Mouse (Mus musculus) limb, embryonic 11.5 days (tissue): ENCODE measurements around the gene Il10rb. TPM values are rescaled to one million over a fixed set of nuclear protein-coding genes. Genes with fewer than 3 reads are reported as not detected.

Source experiments
- ATAC-seq: fragments of 200-750 bp; cut with Nextera tagmentation; 2 replicates; pipeline ENCODE4 v1.8.0; 2017; ENCODE audit warnings: low read depth; ENCODE audit not compliant: insufficient number of reproducible peaks, low FRiP score, low TSS enrichment
- DNase-seq: peaks from one replicate; pipeline ENCODE4 v3.0.0-alpha.2; 2015; ENCODE audit warnings: low spot score
- H3K27ac ChIP-seq: fragments of 300-500 bp; sonication (generic); replicated peaks from 2 replicates; pipeline ENCODE4 v1.5.1; 2014; ENCODE audit warnings: low read depth, mild to moderate bottlenecking, low read length
- H3K27me3 ChIP-seq: fragments of 300-500 bp; sonication (generic); 2 replicates; pipeline ENCODE4 v1.6.1; 2014; ENCODE audit warnings: mild to moderate bottlenecking, low read length, mixed read lengths; ENCODE audit not compliant: control insufficient read depth, insufficient read depth
- H3K36me3 ChIP-seq: fragments of 300-500 bp; sonication (generic); 2 replicates; pipeline ENCODE4 v1.6.1; 2014; ENCODE audit warnings: mild to moderate bottlenecking, low read length, moderate library complexity, mixed read lengths; ENCODE audit not compliant: control insufficient read depth, insufficient read depth
- H3K4me1 ChIP-seq: fragments of 300-500 bp; sonication (generic); 2 replicates; pipeline ENCODE4 v1.6.1; 2014; ENCODE audit warnings: low read length, mixed read lengths; ENCODE audit not compliant: control insufficient read depth, insufficient read depth
- H3K4me2 ChIP-seq: fragments of 300-500 bp; sonication (generic); 2 replicates; pipeline ENCODE4 v1.6.1; 2014; ENCODE audit warnings: low read depth, mild to moderate bottlenecking, moderate library complexity; ENCODE audit not compliant: severe bottlenecking
- H3K4me3 ChIP-seq: fragments of 300-500 bp; sonication (generic); 2 replicates; pipeline ENCODE4 v1.5.1; 2014; ENCODE audit warnings: low read depth, low read length
- H3K9ac ChIP-seq: fragments of 300-500 bp; sonication (generic); 2 replicates; pipeline ENCODE4 v1.6.1; 2014; ENCODE audit warnings: mild to moderate bottlenecking, low read length
- H3K9me3 ChIP-seq: fragments of 300-500 bp; sonication (generic); 2 replicates; pipeline ENCODE4 v1.6.1; 2016; ENCODE audit warnings: low read length; ENCODE audit not compliant: control insufficient read depth
- WGBS: fragments of 180-500 bp; shearing (Covaris S2); extraction: QIAGEN DNeasy Blood & Tissue Kit; methylation state at CpG from one replicate; pipeline ENCODE4 v1.1.7; 2014; 5-methylcytosine and 5-hydroxymethylcytosine counted together
- polyA plus RNA-seq: library from polyadenylated mRNA; unstranded; fragments of >200 nt; fragmentation: Nextera tagmentation; extraction: Ambion mirVana; gene quantifications from 2 replicates; pipeline ENCODE4 v1.2.1, GENCODE M21; 2014

Gene Il10rb
- polyA plus RNA-seq, 1 experiment from 2014 or later: 8.3 TPM

DNA sequence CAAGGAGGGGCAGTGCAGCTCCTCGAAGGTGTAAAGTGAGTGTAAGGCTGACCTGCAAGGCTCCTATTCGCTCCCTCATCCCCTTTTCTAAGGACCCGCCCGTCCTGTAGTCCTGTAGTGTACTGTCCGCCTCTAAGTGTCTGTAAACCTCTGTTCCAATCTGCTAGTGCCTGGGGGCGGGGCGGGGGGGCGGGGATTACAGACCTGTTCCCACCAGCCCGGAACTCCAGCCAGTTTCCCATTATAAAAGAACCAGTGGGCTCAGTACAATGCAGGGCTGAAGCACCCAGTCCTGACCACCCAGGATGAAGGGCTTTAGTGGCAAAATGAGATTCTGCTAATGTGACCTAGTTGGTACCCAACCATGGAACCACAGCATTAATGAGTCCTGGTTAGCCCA is 27.0 kb upstream of the Il10rb start:
- ATAC-seq: no peak
- no peak overlapping the region for H3K4me3 ChIP-seq

DNA sequence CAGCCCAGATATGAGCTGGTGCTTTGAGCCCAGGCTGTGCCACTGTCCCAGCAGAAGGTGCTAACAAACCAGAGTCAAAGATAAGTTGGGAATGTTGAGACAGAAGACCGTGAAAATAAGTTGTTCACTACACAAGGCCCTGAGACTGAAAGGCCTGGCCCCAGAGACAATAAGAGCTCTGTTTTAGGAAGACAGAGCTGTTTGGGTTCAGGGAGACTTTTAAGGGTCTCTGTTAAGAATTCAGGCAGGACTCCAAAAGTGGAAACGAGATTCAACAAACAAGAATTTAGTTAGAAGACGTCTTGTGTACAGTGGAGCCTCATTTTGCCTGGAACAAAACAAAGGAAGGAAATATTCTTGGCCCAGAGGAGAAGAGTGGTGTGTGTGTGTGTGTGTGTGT is 26.6 kb upstream of the Il10rb start:
- Histone ChIP-seq H3K9me3 (no peaks in the 10 kb centered on the region), H3K36me3 (peaks cover 2% of the 10 kb centered on the region; the same call in 1 of the 2 replicates), H3K4me1 (no peaks in the 10 kb centered on the region), H3K9ac (no peak overlapping the region), H3K27ac (no peak overlapping the region), H3K4me2 (no peak overlapping the region), H3K27me3 (no peaks in the 10 kb centered on the region), H3K4me3 (no peak overlapping the region)
- ATAC-seq (no peak), DNase-seq (no peak)
- WGBS: 77% methylated on average over 3 of the region's 3 CpGs

More for the DNA sequence above, 27.0 kb upstream of the Il10rb start:
- Histone ChIP-seq H3K9ac (no peak overlapping the region), H3K27me3 (no peaks in the 10 kb centered on the region), H3K9me3 (no peaks in the 10 kb centered on the region), H3K36me3 (peaks cover 2% of the 10 kb centered on the region; the same call in 1 of the 2 replicates), H3K4me1 (no peaks in the 10 kb centered on the region), H3K4me2 (no peak overlapping the region), H3K27ac (no peak overlapping the region)
- 43% methylated on average over 9 of the region's 9 CpGs for whole genome bisulfite sequencing
- DNase-seq: no peak

DNA sequence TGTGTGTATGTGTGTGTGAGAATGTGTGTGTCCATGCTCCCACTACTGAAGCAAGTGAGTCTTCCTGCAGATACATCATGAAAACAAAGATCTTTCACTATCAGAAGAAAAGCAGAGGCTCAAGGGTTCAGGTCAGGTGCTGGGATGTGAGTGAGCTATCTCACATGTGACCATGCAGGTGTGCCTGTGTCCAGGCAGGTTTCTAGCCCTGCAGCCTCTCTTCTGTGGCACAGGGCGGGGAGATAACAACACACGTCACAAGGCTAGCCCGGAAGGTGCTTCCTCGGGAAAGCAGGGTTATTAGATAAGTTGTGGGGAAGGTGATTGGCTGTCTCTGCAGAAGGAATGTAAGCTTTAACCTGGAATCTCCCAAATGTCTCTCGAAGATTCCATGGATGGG is 25.8 kb upstream of the Il10rb start:
- Histone ChIP-seq H3K4me3 (no peak overlapping the region), H3K27ac (no peak overlapping the region), H3K4me1 (no peaks in the 10 kb centered on the region), H3K27me3 (no peaks in the 10 kb centered on the region), H3K9ac (no peak overlapping the region), H3K4me2 (no peak overlapping the region), H3K36me3 (peaks cover 2% of the 10 kb centered on the region; the same call in 1 of the 2 replicates), H3K9me3 (no peaks in the 10 kb centered on the region)
- no peak for DNase-seq
- ATAC-seq: no peak
- 81% methylated on average over 5 of the region's 5 CpGs for WGBS

DNA sequence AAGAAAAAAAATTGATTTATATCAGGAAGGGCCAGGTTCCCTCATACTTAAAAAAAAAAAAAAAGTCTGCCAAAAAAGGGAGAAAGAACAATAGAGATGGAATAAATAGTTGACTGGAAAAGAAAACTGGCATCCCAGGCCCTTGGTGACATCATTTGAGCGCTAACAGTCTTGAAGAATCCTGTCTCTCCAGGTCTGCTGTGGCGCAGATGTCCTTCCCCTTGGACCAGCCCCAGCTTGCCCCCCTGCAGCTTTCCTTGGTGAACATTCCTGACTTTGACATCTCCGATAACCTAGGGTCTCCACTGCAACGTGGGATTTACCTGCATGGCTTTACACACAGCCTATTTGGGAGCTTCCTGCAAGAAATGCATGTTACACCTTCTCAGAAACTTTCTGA is 24.4 kb upstream of the Il10rb start:
- Histone ChIP-seq H3K36me3 (peaks cover 2% of the 10 kb centered on the region; the same call in 1 of the 2 replicates), H3K4me2 (no peak overlapping the region), H3K9ac (no peak overlapping the region), H3K4me1 (no peaks in the 10 kb centered on the region), H3K9me3 (no peaks in the 10 kb centered on the region), H3K27me3 (no peaks in the 10 kb centered on the region), H3K4me3 (no peak overlapping the region), H3K27ac (no peak overlapping the region)
- ATAC-seq (no peak), DNase-seq (no peak)
- WGBS: 82% methylated on average over 4 of the region's 4 CpGs

DNA sequence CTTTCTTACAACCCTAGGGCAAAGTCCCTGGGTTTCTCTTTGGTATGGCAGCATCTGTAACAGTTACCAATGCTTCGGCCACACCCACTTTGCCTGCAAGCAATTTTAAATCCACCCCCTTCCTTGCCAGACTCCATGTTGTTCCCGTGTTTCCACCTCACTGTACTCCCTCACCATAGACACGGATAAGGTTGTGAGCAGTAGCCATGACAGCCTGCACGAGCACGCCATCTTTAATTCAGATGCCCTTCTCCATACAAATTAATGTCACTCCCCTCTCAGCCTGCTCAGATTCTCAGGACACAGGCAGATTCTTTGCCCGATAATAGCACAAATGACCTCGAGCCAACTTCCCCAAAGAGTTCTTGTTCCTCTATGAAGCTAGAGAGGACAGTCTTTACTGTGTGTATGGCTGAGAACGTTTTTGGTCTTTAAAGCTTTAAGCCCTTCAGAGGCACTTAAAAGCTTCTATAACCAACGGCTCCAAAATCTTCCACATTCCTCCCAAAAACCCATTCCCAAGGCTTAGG is 23.6 kb upstream of the Il10rb start:
- Histone ChIP-seq H3K36me3 (peaks cover 2% of the 10 kb centered on the region; the same call in 1 of the 2 replicates), H3K9me3 (no peaks in the 10 kb centered on the region), H3K4me3 (no peak overlapping the region), H3K4me2 (no peak overlapping the region), H3K27ac (no peak overlapping the region), H3K27me3 (no peaks in the 10 kb centered on the region), H3K9ac (no peak overlapping the region), H3K4me1 (no peaks in the 10 kb centered on the region)
- 87% methylated on average over 9 of the region's 9 CpGs for WGBS
- DNase-seq: no peak
- no peak for ATAC-seq

DNA sequence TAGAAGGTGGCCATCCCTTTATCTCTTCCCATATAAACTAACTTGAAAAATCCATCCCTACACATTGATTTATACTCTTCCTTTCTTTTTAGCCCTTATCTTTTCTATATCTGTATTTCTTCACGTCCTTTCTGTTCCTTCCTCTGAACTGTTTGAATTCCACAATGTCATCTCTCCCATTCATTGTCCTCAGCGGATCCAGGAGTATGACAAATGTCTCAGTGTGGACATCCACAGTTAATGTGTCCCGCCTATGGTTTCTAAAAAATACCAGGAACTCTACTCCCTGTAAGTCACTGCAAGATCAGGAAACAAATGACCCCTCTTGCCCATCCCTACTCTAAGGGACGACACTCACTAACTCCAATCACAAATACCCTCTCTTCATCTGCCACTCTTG is 21.7 kb upstream of the Il10rb start:
- ATAC-seq: no peak
- no peak overlapping the region for H3K27ac ChIP-seq
- no peak for DNase-seq
- no peak overlapping the region for H3K4me3 ChIP-seq
- H3K9ac ChIP-seq: no peak overlapping the region
- H3K27me3 ChIP-seq: no peaks in the 10 kb centered on the region
- no peaks in the 10 kb centered on the region for H3K4me1 ChIP-seq
- no peak overlapping the region for H3K4me2 ChIP-seq
- H3K9me3 ChIP-seq: no peaks in the 10 kb centered on the region
- H3K36me3 ChIP-seq: peaks cover 9% of the 10 kb centered on the region; the same call in 1 of the 2 replicates
- WGBS: 90% methylated on average over 4 of the region's 4 CpGs

DNA sequence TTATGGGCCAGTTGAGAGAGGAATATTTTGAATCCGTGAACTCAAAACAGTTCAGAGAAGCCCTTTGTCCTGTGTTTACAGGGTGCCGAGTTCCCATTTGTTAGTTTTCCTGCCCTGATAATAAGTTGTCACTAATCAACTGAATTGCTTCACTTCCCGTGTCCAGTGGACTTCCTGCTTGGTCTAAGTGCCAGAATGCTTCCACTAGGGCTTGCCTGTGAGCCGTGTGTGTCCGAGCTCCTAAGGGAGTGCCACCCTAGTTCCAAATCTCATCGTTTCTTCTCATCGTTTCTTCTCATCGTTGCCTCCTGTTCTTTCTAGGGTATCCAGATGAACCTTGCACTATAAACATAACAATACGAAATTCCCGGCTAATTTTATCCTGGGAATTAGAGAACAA is 20.3 kb upstream of the Il10rb start:
- H3K36me3 ChIP-seq: peaks cover 12% of the 10 kb centered on the region; the same call in 1 of the 2 replicates

DNA sequence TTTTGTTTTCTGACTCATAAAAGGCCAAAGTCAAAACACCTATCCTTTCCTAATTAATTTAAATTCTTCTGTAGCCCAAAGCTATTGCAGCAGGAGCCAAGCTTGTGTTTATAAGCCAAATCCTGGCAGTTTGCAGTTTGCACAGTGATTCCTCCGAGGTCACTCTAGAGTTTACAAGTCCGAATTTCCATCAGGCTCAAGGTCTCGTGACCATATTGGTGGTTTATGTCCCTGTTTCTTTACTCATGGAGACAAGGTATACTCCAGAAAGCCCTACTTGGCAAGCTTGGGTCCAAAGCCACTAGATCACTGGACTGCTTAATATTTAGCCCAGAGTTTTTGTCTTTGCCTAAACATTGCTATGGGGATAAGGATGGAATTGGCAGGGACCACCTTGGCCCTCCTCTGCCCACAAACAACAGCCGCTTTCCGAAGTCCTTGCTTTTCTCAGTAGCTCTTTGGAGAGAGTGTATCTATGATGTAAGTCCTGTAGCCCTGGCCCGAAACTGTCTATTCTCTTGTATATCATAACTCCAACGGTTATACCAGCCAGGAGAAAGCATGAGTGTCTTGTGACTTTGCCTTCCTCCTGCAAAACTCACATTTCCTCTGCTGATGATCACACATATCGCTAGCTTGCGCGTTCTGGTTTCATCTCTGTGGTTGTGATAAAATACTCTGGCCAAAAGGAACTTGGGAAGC is 19.4 kb upstream of the Il10rb start:
- H3K27ac ChIP-seq: no peak overlapping the region
- H3K4me2 ChIP-seq: no peak overlapping the region
- 90% methylated on average over 10 of the region's 10 CpGs for WGBS
- H3K4me1 ChIP-seq: no peaks in the 10 kb centered on the region
- no peak for DNase-seq
- H3K27me3 ChIP-seq: no peaks in the 10 kb centered on the region
- H3K4me3 ChIP-seq: no peak overlapping the region
- H3K9ac ChIP-seq: no peak overlapping the region
- no peaks in the 10 kb centered on the region for H3K9me3 ChIP-seq
- ATAC-seq: no peak
- peaks cover 12% of the 10 kb centered on the region; the same call in 1 of the 2 replicates for H3K36me3 ChIP-seq

More for the DNA sequence above, 20.3 kb upstream of the Il10rb start:
- Histone ChIP-seq H3K27ac (no peak overlapping the region), H3K4me3 (no peak overlapping the region), H3K4me2 (no peak overlapping the region), H3K9me3 (no peaks in the 10 kb centered on the region), H3K9ac (no peak overlapping the region), H3K27me3 (no peaks in the 10 kb centered on the region), H3K4me1 (no peaks in the 10 kb centered on the region)
- ATAC-seq (no peak), DNase-seq (no peak)
- 57% methylated on average over 10 of the region's 10 CpGs for WGBS
